Mouse (Mus musculus): ENCODE data around the gene Uba52.

Gene Uba52

DNA sequence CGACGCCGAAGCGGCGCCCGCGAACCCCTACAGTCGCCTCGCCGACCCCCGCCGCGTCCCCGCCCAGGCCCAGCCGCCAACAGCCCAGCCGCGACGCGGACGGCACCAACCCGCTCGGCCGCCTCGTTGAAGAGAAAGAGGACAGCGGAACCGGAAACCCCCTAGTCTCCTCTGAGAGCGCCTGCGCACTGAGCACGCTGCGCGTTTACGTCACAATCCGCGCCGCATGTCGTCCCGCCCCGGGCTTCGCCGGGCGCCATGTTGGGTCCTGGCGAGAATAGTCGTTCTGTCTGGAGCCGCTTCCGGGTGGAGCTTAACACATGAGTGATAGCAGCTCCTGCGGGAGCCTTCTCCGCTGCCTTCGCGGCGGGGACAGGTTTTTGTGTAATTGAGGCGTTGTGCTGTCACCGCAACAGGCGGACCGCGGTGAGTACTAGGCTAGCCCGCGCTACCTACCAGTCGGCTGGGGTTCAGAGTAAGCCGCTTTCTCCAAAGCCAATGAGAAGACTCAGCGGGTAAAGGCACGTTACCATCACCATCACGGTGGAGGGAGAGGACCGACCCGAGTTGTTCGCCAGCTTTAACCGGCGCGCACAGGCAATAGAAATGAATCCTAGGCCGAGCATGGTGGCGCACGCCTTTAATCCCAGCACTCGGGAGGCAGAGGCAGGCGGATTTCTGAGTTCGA, at the start of gene Uba52:
TSS of gene Uba52 (minus strand) at position 574 of the 688 bp plus-strand sequence.
- peak; percentile 98 for DNase-seq

GRCm38 (mm10) chr8:70560096-70560495, 49.5 kb upstream of the Uba52 start:
- DNase-seq, result peak; percentile 50

- DNase-seq, result peak; percentile 23
Measured at GRCm38 (mm10) chr8:70558983-70559382, 48.4 kb upstream of the Uba52 start.

DNA sequence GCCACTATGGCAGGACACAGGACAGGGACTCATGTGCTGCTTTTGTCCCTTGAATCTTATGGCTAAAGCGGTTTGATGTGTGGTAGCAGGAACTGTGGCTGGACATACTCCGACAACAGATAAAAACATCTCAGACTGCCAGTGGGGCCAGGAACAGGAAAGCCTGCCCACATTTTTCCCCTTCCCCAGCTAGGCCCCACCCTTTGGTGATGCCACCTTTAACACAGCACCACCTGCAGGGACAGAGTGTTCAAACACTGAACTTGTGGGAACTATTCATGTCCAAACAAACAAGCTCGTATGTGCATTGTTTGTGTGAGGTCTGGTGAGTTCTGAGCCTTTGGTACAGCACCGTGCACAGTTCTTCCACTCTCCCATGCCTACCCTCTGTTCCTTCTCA, 47.7 kb upstream of the Uba52 start:
- DNase-seq, result peak; percentile 80

DNA sequence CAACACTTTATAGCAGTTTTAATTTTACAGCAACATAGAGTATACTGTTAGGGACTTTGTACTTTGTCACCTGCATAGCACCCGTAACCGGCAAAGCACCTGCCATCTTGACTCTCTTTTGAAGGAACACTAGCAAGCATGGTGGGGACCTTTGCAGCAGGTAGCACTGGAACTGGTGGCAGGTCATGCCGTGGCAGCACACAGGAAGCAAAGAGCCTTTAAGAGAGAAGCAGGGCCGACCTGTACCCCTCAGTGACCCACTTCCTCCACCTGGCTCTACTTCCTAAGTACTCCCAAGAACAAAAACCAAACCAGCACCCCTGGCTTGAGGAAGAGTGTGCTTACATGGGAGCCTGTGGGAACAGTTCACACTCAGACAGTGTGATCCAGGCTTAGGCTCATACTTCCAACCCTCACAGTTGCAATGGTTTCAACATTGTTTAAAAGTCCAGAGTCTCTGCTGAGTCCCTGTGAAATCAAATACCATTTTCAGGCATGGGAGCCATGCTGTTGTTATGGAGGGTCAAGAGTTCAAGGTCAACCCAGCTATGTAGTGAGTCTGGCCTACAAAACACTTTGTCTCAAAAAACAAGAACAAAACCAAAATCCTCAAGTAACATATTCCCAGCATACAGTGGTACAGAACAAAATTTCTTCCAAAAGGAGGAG, 44.6 kb upstream of the Uba52 start:
- peak; percentile 42 for DNase-seq

DNA sequence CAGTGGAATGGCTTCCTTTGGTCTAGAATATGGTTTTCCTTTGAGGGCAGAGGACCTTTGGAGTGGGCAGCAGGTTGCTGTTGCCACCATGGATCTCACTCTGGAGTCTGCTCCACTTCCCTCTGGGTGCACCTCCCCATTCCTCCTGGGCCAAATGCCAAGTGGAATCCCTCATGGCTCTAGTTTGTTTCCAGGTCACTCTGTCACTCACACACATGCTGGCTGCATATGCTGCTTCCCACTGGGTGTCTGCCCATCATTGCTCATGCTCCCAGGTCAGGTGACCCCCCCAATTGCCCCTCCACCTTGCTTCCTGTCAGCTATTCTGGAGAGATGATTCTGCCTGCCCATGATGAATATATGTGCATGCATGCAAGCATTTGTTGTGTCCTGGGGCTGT, 43.1 kb upstream of the Uba52 start:
- no peak for DNase-seq

DNA sequence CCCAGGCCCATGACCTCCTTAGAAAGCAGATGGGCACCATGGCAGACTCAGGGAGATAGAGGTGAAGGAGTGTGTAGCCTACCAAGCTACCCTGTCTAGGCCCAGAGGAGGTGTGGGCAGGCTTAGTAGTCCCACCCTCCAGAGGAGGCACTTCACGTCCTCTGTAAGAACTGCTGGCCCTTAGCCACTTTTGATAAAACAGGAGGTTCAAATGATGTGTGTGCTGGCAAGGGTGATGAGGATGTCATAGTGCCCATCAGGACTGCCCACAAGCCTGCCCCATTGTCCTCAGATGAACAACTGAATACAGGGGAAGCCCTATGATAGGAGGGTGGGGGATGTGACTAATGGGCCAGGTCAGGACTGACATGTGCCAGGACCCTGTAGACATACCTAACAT, 42.2 kb upstream of the Uba52 start:
- DNase-seq, result no peak

GRCm38 (mm10) chr8:70551558-70552161, 41.1 kb upstream of the Uba52 start:
- no peak for DNase-seq

DNA sequence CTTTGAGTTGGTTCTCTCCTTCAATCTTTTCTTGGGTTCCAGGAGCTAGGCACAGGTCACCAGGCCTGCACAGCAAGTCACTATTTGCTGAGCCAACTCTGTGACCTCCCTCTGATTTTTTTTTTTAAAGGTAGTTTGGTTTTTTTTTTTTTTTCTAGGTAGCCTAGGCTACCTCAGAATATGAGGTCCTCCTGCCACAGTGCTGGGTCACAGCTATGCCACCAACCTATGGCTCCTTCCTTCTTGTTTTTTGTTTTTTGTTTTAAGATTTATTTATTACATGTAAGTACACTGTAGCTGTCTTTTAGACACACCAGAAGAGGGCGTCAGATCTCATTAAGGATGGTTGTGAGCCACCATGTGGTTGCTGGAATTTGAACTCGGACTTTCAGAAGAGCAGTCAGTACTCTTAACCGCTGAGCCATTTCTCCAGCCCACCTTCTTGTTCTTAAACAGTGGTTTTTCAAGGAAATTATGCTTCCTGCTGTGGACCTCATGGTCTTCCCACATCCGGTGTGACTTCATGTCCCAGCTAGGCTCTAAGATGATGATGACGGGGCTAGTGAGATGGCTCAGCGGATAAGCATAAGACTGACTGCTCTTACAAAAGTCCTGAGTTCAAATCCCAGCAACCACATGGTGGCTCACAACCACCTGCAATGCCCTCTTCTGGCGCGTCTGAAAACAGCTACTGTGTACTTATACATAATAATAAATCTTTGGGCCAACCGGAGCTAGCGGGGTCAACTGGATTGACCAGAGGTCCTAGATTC, 39.0 kb upstream of the Uba52 start:
- peak; percentile 26 for DNase-seq

DNA sequence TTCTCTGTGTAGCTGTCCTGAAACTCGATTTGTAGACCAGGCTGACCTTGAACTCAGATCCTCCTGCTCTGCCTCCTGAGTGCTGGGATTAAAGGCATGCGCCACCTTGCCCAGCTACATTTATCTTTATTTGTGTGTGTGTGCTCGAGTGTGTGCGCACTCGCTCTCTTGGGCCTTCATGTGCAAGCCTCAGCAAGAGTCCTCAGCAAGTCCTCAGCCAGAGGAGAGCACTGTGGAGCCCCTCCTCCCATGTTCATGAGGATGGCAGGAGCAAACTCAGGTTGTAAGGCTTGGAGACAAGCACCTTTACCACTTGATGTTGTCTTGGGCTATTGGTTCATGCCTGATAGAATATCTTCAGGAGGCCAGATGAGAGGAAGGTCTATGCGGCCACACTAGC, 37.2 kb upstream of the Uba52 start:
- no peak for DNase-seq

DNA sequence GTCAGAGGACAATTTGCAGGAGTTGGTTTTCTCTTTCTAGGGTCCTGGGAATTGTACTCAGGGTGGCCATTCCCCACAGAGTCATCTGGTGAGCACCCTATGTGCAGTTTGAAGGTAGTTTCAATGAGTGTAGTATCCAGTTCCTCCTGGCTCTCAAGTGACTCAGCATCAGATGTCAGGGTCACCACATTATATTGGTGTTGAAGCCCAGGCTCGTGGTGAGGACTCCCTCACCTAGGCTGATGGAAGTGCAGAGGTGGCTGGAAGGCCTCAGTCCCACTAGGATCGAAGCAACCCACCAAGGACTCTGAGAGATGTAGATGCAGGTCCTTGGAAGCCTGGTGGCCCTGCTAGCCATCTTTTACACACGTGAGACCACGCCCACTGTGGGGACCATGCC, 35.8 kb upstream of the Uba52 start:
- no peak for DNase-seq

DNA sequence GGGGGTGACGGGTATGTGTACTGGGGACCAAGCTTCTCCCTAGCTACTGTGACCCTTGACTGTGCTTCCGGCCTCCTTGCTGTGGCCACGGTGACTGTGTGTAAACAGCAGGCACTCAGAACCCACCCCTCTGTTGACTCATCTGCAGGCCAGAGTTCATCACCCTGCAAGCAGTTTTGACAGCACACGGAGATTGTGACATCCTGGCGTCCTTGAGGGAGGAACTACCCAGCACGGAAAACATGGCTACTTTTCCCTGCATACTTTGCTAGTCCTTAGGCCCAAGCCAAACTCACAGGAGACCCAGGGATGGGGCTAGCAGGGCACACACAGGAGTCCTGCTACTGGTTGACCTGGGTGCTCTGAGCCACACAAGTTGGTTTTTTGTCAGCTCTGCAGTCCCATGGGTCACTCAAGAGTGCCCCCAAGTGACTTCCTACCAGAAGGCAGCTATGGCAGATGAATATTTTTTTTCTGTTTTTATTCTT, 33.6 kb upstream of the Uba52 start:
- peak; percentile 46 for DNase-seq

DNA sequence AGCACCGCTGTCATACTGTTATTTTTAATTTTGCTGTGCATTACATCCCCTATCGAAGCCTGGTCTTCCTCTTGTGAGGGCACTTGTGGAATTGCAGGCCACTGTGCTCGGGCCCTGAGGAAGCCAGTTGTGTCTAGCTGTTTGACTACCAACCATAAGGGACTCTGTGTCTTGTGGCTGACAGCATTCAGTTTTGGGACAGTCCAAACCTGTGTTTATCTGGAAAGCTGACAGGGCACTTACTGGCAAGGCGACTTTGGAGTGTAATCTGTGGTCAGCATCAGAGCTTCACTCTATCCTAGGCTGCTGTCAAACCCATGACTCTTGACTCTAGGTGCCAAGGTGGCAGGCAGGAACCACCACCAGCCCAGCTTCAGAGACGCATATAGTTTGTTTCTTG, 30.5 kb upstream of the Uba52 start:
- DNase-seq, result no peak

DNA sequence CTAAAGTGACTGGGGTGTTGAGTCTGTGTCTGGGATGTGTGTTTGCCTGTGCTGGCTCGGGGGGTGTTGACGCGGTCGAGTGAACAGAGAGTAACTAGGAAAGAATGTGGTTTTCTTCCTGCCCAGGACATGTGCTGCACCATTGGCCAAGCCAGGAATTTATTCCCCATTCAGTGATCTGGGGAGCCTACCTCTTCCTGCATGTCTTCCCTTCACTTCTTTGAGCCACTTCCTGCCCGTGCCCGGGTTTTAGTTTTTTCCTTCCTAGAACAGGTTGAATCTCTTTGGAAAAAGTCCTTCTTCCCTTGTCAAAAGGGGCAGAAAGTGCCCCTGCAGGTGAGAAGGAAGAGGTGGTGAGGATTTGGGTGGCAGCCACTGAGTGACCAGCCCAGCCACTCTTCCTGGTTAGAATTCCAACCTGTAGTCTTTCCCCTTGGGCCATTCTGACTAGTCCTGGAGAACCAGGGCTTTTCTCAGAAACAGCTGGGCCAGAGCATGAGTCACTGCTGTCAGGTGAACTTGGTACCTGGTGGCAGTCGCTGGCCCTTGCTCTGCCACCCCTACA, 30.0 kb upstream of the Uba52 start:
- DNase-seq, result no peak

DNA sequence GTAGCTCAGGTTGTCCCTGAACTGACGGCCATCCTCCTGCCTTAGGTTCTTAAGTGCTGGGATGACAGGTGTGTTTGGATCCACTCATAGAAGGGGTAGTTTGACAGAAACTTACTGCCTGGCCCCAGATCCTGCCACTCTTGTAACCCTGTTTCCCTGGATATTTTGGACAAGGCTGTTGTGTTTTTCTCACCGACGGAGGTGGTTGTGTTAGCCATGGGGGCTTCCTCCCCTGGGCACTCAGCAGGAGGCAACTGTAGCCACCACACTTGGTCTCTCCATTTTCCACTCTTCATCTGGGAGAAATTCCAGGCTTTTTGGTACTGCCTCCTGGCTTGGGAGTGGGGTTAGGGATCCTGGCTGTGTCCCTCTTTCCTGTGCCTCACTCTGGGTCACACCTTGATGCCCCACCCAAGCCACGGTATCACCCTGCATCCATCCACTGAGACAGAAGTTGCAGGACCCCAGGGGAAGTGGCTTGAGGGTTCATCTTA, 29.5 kb upstream of the Uba52 start:
- peak; percentile 17 for DNase-seq

GRCm38 (mm10) chr8:70539077-70539813, 28.6 kb upstream of the Uba52 start, which contains the start of gene Ell:
Gene Ell, plus strand, starts transcription at chr8:70539457.
- DNase-seq, result peak; percentile 100

DNA sequence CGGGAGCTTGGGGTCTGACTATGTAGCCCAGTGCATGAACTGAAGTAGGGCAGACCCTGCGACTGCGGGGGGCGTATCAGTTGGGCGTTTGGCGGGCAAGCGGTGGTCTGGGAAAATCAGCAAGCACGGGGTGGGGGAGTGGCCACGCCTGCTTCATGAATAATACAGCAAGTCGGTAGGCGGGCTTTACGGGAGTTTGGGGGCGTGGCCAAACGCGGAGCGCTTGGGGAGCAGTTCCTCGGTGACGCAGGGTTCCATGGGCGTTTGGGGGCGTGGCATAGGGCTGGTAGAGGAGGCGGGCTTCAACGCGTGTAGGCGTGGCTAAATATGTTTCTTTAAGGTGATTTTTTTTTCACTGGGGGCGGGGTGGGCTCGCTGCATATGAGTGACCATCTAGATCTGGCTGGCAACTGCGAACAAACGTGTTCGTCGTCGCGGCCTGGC, 28.1 kb upstream of the Uba52 start:
- peak; percentile 99 for DNase-seq

- peak; percentile 20 for DNase-seq
Measured at GRCm38 (mm10) chr8:70538024-70538579, 27.5 kb upstream of the Uba52 start.

- no peak for DNase-seq
Measured at GRCm38 (mm10) chr8:70535701-70536100, 25.1 kb upstream of the Uba52 start.

DNA sequence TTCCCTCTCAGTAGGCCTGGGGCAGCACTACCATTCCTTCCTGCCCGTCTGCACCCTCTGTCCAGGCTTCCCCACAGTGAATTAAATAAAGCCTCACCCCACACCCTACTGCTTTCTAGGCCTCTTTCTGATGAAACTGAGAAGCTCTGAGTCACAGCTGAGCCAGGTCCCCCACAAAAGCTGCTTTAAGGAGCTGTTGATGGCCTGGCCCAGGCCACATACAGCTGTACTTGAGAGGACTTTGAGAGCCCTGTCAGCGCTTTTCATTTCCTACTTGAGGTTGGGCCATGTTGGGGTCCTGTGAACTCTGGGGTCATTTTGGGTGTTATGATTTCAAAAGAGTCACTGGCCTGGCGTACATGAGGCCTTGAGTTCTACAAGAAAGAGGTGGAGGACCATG, 24.6 kb upstream of the Uba52 start:
- DNase-seq, result no peak

DNA sequence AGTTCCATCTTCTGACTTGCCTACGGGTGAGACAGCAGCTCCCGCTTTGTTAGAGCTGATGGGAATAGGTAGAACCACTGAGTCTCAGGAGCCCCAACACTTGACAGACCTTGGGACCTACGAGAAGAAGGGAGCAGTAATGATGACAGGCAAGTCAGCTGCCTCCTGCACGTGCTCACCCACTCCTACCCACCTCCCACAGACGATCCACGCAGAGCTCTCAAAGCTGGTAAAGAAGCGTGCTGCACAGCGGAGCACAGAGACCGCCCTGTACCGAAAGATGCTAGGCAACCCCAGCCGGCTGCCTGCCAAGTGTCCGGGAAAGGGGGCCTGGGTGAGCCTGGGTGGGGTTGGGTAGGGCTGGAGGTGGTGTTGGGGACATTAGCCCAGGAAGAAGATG, 23.7 kb upstream of the Uba52 start:
- no peak for DNase-seq

DNA sequence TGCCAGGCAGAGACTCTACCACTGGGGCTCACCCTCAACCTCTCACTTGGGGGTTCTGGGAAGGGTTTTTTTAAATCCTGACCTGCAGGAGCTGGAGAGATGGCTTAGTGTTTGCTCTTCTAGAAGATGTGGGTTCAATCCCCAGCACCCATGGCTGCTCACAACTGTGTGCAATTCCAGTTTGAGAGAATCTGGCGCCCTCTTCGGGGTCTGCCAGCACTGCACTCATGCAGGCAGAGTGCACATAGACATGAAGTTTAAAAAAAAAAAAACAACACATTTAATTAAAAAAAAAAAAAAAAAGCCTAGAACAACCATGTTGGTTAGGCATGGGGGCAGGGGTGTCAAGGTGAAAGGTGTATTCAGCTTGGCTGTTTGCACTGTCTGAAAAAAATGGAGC, 19.7 kb upstream of the Uba52 start:
- peak; percentile 25 for DNase-seq

All from thymus, postnatal 25 days (tissue).